Mouse (Mus musculus) thymus, postnatal 0 days (tissue): ENCODE data around the gene Pkn1. TPM values are rescaled to one million over a fixed set of nuclear protein-coding genes. Genes with fewer than 3 reads are reported as not detected.

Source experiments
- DNase-seq: peaks from one replicate; pipeline ENCODE4 v3.0.0-alpha.2; 2015; ENCODE audit warnings: low spot score
- polyA plus RNA-seq: library from polyadenylated mRNA; unstranded; fragments of >200 nt; fragmentation: Nextera tagmentation; extraction: Ambion mirVana; gene quantifications from 2 replicates; pipeline ENCODE4 v1.2.1, GENCODE M21; 2015

Gene Pkn1
- polyA plus RNA-seq, 1 experiment from 2014 or later, result 44.8 TPM

DNA sequence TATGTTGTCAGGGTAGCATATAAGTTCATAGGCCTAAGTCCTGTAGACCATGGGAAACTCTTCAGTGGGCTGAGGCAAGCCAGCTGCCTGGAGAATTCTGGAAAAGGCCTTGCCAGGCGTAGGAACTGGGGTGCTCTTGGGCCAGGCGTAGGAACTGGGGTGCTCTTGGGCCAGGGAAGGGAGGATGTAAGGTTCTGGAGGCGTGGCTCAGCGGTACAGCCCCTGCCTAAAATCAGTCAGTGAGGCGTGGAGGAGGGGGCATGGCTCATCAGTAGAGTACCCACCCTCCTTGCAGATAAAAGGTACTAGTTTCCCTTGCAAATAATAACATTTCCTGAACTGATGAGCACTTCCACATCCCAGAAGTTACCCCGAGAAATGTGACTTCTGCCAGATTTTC lies 44.3 kb downstream of the Pkn1 start:
- no peak for DNase-seq

DNA sequence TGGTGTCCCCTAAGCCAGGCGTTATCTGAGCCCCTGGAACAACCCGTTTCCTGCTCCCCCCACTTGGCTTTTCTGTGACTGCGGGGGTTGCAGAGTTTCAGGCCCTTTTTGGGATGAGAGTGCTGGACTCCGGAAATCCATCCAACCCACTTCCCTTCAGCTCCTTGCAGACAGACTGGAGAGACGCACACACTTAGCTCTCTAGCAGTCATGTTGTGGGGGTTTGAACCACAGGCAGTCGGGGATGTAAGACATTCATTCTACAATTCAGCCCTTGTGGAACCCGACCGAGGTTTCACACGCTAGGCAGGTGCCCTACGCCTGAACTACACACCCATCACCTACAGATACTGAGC lies 45.3 kb downstream of the Pkn1 start:
- DNase-seq, result no peak

DNA sequence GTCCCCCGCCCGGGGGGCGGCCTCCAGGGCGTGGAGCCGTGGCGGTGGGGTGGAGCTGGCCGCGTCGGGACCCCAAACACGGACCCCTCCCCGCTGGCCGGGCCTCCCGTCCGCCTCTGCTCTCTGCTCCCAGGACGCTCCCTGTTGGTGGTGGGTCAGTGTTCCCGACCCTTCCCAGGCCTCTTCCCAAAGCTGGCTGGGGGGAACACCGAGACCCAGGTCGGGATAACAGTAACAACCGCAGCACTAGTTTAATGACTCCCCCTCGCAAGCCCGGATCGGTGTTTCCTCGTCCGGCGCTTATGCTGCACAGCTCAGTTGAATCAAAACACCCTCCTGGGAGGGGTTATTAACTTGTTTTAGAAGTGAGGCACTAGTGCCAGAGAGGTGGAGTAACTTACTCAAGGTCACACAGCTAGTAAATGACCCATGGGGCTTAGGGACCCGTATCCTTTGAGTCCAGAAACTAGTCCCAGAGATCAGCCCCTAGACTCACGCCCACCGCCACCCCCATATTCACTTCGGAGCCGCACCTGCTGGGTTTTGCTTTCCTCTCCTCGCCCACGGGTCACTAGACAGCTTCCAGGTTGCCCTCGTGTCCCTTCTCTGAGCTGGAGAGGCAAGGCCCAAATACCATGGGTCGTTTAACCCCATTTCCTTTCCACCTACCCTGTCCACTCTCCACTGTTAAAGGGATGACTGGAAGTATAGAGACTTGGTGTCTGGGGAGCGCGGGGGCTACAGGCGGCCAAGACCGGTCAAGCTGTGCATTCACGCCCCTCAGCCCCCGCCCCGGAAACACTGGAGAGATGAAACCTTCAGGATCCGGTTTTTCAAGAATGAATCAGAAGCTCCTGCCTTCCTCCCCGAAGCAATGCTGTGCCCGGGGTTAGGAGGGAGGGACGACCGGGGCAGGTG lies 46.0 kb downstream of the Pkn1 start:
- peak; percentile 42 for DNase-seq

DNA sequence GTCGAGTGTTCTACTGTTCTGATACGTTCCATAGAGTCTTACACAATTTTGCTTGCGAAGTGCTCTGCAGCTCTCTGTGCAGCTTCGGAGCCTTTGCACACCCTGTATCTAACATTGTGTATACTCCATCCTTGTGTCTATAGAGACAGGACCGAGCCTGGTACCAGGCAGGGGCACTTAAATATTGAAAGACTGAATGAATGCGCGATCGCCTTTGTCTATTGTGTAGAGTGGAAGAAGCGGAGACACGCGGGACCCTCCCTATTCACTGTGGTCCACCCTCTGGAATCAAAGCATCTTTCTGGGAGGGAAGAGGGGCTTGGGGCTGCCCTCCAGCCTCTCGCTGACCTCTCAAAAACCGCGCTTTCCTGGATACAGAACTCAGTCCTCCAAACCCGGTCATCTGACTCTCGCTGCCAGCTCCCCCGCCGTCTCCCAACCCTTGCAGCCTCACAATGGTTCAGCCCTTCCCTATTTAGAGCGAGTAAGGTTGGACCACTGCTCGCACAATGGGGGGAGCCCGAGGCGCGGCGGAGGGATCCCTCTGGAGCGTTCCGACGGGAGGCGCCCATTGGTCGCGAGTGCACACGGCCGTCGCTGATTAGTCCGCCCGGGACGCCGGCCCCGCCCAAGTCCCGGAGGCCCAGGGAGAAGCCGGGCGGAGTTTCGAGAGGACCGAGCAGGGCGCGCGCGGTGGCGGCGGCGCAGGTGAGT lies 46.8 kb downstream of the Pkn1 start, which contains the start of gene Gipc1:
TSS of gene Gipc1 (plus strand) at position 648 of the 714 bp plus-strand sequence.
- DNase-seq, result peak; percentile 99

DNA sequence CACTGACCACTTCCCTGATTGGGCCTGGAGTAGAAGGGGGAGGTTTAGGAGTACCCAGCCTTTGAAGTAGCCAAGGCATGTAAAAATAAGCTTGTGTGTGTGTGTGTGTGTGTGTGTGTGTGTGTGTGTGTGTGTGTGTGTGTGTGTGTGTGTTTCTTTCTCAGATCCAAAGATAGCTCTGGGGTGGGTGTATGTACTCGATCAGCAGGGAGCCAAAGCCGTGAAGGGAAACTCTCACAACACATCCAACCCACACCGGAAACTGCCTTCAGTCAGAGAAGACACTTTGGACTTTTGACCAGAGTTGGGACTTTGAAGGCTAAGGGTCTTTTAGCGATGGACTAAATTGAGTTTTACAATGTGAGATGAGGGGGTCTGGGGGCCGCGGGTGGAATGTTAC lies 49.3 kb downstream of the Pkn1 start:
- DNase-seq, result no peak

DNA sequence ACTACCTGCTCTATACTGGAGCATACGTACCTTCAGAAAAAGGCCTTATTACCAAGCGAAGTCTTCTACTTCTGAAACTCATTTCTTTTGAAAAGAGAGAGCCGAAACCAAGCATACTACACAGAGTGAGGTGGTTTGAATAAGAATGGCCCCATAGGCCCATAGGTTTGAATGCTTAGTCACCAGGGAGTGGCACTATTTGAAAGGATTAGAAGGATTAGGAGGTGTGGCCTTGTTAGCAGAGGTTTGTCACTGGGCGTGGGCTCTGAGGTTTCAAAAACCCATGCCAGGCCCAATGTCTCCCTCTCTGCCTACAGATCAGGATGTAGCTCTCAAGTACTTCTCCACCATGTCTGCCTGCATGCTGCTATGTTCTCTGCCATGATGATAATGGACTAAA lies 50.9 kb downstream of the Pkn1 start:
- DNase-seq, result no peak

DNA sequence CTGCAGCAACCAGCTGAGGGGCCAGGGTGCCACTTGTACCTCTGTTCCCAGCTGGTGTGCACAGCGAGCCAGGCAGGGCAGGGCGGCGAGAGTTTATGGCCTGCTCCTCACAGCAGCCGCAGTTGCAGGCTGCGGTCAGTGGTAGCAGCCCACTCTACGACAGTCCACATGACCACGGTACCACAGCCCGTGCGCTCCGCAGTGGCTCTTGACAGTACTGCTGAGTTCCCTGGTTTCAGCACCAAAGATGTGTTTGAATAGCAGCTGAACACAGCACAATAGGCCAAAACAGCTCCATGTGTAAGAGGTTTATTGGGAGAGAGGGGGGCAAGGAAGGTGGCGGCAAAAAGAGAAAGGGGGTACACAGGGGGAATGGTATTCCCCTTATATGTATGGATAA lies 51.5 kb downstream of the Pkn1 start:
- no peak for DNase-seq

DNA sequence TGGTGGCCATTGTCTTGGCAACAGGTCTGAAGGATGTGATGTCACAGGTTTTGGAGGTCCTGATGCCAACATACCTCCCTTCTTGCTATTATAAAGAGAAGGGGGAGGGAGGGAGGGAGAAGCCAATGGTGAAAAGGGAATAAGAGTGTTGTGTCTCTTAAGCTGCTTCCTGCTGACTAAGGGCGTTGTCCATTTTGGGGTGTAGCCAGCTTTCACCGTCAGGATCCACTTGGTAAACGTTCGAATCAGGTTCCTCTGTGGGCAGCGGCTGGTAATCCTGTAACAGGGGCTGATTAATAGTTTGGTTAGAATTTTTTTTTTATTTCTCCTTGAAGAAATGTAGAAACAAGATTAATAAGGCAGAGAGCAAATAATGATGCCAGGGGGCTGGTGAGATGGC lies 59.3 kb downstream of the Pkn1 start:
- DNase-seq, result no peak

DNA sequence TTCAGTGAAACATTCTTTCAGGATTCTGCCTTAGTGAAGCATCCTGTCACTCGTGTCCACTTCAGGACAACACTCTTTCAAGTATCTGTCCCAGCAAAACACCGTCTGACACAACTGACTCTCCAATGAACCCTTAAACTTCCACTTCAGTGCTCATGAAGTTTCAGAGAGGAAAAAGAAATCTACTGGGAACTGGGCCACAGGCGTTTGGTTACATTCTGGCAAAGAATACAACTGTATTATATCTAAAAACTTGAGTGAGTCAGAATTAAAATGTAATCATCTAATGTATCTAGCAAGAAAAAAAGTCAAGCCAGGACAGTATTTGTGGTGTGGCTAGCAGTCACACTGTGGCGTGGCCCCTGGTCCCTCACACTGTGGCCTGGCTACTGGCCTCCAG lies 60.1 kb downstream of the Pkn1 start:
- no peak for DNase-seq

DNA sequence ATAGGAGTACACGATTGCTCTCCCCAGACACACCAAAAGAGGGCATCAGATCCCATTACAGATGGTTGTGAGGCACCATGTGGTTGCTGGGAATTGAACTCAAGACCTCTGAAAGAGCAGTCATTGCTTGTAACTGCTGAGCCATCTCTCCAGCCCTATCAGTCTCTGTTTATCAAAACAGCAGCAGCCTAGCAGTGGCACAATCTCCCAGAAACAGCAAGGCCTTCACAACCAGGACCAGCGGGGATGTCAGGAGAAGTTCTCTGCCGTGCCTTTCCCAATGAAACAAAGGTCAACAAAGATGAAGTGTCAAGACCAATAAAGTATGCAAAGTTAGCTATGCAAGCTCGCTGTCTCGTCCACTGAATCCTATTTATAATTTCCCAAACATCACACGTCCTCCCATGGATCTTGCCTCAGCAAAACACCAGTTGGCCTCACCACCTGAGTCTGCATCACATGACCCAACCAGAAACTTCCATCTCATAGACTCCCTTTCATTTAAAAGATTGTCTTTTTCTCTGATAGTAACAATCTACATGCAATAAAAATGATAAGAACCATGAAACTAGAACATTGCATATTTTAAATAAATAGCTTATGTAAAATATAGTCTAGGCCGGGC lies 66.8 kb downstream of the Pkn1 start:
- no peak for DNase-seq

DNA sequence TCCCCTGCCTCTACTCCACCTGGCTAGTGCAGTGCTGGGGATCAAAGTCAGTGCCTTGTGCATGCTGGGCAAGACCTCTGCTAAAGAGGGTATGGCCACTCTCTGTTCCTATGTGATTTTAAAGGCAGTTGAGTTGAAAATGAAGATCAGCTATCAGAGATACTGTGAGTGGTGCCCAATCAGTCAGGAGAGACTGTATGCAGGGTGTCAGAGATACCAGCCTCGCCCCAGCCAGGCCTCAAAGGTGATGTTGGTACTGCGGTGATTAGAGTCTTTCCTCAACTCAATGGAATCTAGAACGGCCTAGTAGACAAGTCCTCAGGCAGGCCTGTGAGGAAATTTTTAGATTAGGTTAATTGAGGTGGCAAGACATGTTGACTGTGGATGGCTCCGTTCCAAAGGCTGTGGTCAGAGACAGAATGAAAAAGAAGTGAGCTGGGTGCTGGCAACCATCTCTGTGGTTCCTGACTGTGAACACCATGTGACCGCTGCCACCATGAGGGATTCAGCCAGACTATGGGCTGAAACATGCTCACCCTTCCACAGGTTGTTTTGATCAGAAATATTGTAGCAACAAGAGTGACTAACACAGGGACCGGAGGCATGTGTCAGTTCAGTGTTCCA lies 73.2 kb downstream of the Pkn1 start:
- no peak for DNase-seq

DNA sequence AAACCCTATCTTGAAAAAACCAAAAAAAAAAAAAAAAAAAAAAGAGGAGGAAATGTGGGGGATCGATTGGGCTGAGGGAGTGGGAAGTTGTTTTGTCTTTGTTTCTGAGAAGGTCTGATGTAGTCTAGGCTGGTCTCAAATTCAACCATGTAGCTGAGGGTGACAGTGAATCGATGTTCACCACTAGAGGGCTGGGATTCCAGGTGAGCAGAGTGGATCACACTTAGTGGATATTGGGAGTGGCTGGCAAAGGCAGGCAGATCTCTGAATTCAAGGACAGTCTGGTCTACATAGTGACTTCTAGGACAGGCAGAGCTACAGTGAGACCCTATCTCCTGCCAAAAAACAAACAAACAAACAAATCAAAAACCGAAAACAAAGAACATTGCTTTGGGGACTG lies 74.2 kb downstream of the Pkn1 start:
- no peak for DNase-seq

DNA sequence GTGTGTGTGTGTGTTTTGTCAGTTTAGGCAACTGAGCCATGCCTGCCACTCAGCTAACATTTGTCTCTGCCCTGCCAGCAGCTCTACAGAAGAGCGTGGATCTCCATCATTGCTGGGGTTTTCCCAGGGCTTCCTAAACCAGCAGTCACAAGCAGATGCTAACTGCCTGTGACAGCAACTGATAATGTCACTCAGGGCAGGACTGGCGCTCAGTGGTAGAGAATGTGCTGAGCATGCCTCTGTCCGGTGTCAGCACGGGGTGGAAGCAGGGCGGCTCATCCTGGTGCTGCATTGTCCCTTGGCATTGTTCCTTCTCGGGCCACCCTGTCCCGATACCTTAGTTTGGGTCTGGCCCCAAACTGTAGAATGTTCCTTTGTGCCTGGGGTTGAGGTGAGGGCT lies 75.4 kb downstream of the Pkn1 start:
- DNase-seq, result no peak

DNA sequence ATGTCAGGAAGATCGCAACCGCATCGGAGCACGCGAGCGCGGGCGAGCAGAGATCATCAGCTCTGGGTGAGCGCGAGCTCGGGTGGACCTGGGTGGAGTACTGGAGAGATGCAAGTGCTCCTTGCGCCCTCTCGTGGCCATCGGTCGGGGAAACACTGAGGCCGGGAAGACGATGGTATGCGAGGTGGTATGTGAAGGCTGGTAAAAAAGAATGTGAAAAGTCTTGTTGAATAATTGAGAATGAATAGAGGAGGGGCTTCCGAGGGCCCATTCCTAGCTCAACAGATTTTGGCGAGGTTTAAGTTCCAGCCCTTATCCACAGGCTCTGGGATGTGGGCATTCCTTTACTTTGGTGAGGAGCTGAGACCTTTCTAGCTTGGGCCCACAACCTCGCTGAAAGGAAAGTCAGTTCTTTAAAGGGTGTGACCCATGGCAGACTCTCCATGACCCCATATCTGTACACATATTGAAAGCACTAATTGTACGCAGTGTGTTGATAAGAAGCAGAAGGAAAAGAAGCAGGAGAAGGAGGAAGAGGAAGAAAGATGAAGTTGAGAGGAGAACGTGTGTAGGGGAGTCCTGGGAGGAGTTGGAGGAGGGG lies 76.5 kb downstream of the Pkn1 start:
- DNase-seq, result peak; percentile 91

DNA sequence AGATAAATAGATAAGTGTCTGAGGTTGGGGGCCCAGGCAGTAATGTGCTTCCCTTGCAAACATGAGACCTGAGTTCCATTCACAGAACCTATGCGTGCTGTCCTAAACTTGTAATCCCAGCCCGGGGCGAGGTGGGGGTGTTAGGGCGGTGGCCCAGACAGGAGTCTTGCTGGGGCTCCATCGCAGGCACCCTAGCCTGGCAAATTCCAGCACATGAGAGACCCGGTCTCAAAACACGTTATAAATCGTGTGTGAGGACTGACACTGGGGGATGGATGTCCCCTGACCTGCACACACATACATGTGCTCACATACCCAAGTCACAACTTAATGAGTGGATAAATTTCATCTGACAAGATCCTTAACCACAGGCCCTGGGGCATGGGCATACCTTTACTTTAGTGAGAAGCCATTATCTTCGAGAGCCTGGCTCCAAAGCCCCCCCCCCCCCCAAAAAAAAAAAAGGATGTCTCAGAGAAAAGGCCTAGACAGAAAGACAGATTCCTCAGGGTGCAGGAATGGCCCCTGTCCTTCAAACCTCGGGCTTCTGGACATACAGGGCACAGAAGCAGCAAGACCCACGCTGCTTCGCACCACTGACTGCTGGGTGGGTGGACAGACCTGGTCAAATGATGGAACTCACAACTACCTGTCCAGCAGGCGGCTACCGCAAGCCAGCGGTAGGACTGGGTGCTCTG lies 77.1 kb downstream of the Pkn1 start:
- DNase-seq, result no peak

DNA sequence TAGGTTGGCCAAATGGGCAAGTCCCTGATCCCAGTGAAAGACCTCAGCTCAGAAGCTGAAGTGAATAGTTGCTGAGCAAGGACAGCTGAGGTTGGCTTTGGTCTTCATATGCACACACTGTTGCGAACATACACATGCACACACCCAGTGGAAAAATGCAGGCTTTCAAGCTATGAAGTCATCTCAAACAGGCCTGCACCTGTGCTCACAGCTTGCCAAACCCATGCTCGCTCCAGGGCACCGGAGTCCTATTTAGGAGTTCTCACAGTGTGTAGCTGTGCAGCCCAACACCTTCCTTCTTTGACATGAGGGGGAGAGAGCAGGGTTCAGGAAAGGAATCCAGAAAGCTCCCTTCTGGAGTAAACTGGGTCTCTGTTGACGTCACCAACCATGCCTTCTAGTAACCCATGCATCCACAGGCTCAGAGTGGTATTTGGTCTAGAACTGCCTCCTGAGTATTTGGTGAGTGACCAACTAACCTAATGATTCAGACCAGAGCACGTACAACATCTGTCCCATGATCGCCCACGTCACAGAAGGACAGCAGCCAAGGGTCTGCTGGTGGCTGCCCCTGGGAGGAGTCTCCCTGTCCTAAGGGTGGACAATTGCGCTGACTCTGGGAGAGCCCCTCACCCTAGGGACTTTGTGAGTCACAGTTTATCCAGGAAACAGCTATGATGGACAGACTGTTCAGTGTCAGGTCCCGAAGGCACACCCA lies 79.3 kb downstream of the Pkn1 start:
- peak; percentile 73 for DNase-seq

DNA sequence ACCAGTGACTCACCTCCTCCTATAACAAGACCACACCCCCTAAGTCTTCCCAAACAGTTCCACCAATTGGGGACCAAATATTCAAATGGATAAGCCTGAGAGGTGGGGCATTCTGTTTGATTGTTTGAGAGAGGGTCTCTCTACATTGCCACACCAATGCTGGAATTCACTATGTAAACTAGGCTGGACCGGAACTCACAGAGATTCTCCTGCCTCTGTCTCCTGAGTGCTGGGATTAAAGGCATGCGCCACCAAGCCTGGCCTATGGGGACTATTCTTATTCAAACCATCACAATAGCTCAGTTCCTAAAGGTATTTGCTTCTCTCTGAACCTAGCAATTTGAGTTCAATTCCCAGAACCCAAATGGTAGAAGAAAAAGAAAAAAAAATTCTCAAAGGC lies 80.4 kb downstream of the Pkn1 start:
- DNase-seq, result no peak

DNA sequence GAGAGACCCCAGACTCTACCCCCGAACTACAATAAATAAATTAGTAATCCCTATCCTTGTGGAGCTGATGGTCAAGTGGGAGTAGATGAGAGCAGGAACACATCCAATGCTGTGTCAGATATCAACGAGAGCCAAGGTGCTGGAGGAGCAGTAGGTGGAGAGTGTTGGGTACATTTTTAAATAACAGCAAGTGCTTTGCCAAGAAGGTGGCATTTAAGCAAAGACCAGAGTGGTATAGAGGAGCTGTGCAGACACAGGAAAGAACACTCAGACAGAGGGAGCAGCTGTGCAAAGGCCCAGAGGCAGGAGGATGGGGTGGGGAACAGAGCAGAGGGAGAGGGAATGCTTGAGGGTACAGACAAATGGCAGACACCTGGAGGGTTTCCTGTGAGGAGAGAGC lies 81.9 kb downstream of the Pkn1 start:
- no peak for DNase-seq

DNA sequence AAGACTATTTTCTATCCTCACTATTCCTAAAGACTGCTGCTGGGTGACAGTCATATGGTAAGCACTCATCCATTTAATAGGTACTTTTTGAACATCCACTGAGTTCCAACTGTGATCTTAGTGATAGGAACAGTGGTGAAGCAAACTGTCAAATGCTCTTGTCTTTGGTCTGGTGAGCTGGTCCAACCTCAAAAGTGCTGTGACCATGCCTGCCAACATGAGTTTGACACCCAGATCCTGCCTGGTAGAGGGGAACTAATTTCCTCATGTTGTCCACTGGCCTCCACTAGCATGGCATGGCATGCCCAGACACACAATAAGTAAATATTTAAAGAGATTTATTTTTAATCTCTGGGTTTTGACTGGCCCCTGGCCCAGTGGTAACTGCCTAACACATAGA lies 82.4 kb downstream of the Pkn1 start:
- DNase-seq, result no peak
